Mouse (Mus musculus) heart, postnatal 0 days (tissue): ENCODE results near the gene Acsf3. TPM values are rescaled to one million over a fixed set of nuclear protein-coding genes. Genes with fewer than 3 reads are reported as not detected.

Experiments
- ATAC-seq: fragments of 200-750 bp; cut with Nextera tagmentation; 2 replicates; pipeline ENCODE4 v1.8.0; 2017; ENCODE audit warnings: low read depth, moderate number of reproducible peaks, moderate library complexity; ENCODE audit not compliant: insufficient read depth
- DNase-seq: peaks from one replicate; pipeline ENCODE4 v3.0.0-alpha.2; 2016; ENCODE audit warnings: low spot score
- H3K27ac ChIP-seq: fragments of 300-500 bp; sonication (generic); 2 replicates; pipeline ENCODE4 v1.5.1; 2014; ENCODE audit warnings: low read depth, mild to moderate bottlenecking
- H3K27me3 ChIP-seq: fragments of 300-500 bp; sonication (generic); 2 replicates; pipeline ENCODE4 v1.6.1; 2014; ENCODE audit warnings: low read length, mixed read lengths; ENCODE audit not compliant: control insufficient read depth, insufficient read depth
- H3K36me3 ChIP-seq: fragments of 300-500 bp; sonication (generic); replicated peaks from 2 replicates; pipeline ENCODE4 v1.6.1; 2014; ENCODE audit warnings: low read length, mixed read lengths; ENCODE audit not compliant: control insufficient read depth, insufficient read depth
- H3K4me1 ChIP-seq: fragments of 300-500 bp; sonication (generic); 2 replicates; pipeline ENCODE4 v1.6.1; 2014; ENCODE audit warnings: antibody characterized with exemption; ENCODE audit not compliant: control insufficient read depth, insufficient read depth
- H3K4me2 ChIP-seq: fragments of 300-500 bp; sonication (generic); 2 replicates; pipeline ENCODE4 v1.6.1; 2014; ENCODE audit warnings: low read depth, mild to moderate bottlenecking, low read length, moderate library complexity
- H3K4me3 ChIP-seq: fragments of 300-500 bp; sonication (generic); 2 replicates; pipeline ENCODE4 v1.5.1; 2014; ENCODE audit warnings: low read depth, low read length
- H3K9ac ChIP-seq: fragments of 300-500 bp; sonication (generic); replicated peaks from 2 replicates; pipeline ENCODE4 v1.6.1; 2014; ENCODE audit warnings: low read depth, low read length, mixed read lengths
- H3K9me3 ChIP-seq: fragments of 300-500 bp; sonication (generic); replicated peaks from 2 replicates; pipeline ENCODE4 v1.6.1; 2016; ENCODE audit warnings: low read length; ENCODE audit not compliant: control insufficient read depth
- CTCF ChIP-seq: IDR thresholded peaks from 2 replicates; pipeline ENCODE4 v1.5.1; 2016; ENCODE audit warnings: antibody characterized with exemption, control low read depth, low read depth
- EP300 ChIP-seq: IDR thresholded peaks from 2 replicates; pipeline ENCODE4 v1.6.1; 2016; ENCODE audit warnings: antibody characterized with exemption, low read depth
- WGBS: fragments of 180-500 bp; shearing (Covaris S2); extraction: QIAGEN DNeasy Blood & Tissue Kit; methylation state at CpG from one replicate; pipeline ENCODE4 v1.1.7; 2014; 5-methylcytosine and 5-hydroxymethylcytosine counted together
- polyA plus RNA-seq: library from polyadenylated mRNA; unstranded; fragments of >200 nt; fragmentation: Nextera tagmentation; extraction: Ambion mirVana; gene quantifications from 2 replicates; pipeline ENCODE4 v1.2.1, GENCODE M21; 2015
- total RNA-seq: library from RNA; depleted of rRNA; stranded (reverse); fragments of >200 nt; gene quantifications from 2 replicates; pipeline ENCODE4 v1.2.3, GENCODE M21; 2014; ENCODE audit warnings: low replicate concordance

Gene Acsf3
- total and polyA plus RNA-seq, 2 experiments from 2014 or later, result 17.7 to 19.3 TPM

DNA sequence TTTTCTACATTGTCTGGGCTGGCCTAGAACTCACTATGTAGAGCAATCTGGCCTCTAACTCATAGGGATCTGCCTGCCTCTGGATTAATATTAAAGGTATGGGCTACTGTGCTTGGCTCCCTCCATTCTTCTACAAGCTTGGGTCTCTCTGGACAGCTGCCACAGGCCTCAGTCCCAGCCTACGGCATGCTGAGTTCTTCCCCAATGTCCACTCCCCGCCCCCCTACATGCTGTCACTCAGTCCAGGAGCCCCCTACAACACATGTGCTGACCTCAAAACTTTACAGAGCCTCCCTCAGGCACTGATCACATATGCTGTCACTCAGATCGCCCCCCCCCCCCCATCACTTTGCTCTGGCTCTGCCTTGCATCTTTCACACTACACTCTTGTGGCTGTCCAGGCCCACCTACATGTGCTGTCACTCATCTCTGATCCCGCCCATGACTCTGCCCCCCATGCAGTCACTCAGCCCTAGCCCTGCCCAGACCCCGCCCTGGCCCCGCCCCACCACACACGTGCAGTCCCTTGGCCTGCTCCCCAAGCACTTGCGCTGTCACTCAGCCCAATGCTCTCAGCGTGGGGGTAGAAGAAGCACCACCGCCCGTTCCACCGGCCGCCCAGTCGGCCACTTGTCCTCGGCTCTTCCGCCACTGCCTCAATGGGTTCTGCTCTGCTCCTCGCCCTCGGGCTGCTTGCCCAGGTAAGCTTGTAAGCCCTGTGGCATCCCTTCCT is 72.7 kb downstream of the Acsf3 start, which contains the start of gene Cdh15:
Gene Cdh15 (plus strand): TSS at position 138 of the 733 bp plus-strand sequence.
- 0 out of 2 replicates have a peak, but pooled peaks cover 3% of the 10 kb centered on the region for H3K27me3 ChIP-seq
- no peak for TF ChIP-seq CTCF
- TF ChIP-seq EP300, result no peak
- no peaks in the 10 kb centered on the region for H3K9me3 ChIP-seq
- 13% methylated on average over 18 of the region's 18 CpGs for WGBS
- no peaks in the 10 kb centered on the region for H3K36me3 ChIP-seq
- H3K27ac ChIP-seq, result no peak within 1 kb of the TSS
- no peak within 1 kb of the TSS for H3K4me3 ChIP-seq
- H3K4me2 ChIP-seq, result peak within 1 kb of the TSS; percentile 30; the same call in 1 of the 2 replicates
- ATAC-seq, result peak; percentile 93
- DNase-seq, result peak; percentile 81
- H3K4me1 ChIP-seq, result 0 out of 2 replicates have a peak, but pooled peaks cover 5% of the 10 kb centered on the region
- no peak within 1 kb of the TSS for H3K9ac ChIP-seq

DNA sequence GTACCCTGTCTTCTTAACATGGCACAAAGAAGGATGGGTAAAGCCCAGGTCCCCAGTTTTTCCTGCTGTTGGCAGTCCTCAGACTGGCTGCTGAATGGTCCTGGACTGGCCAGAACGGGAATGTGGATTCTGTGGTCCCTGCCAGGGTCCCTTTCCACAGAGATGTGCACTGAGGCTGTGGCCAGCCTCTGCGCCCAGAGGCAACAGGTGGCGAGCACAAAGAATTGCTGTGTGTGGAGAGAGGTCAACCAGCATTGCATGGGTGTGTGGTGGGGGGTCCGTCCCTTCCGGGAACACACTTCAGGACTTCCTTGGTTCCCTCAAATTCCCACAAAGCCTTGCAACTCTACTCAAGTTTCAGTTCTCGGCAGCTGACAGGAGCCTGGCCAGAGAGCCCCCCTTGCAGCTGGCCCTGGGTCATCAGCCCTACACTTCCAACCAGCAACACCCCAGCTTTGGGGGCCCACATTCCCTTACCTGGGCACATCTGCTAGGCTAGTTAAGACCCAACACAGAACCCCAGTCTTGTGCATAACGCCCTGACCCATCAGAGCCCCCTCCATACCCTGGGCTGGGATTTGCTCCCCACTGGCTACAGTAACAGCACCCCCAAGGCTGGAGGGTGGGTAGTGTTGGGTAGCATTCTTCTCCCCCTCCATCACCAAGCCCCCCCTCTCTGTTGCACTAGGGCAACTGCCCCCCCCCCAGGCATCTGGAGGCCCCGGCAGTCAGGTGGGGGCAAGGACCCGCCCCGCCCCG is 74.0 kb downstream of the Acsf3 start:
- H3K4me2 ChIP-seq, result no peak overlapping the region
- H3K4me1 ChIP-seq, result 0 out of 2 replicates have a peak, but pooled peaks cover 5% of the 10 kb centered on the region
- no peak overlapping the region for H3K4me3 ChIP-seq
- ATAC-seq (no peak), DNase-seq (no peak)
- no peaks in the 10 kb centered on the region for H3K9me3 ChIP-seq
- no peak overlapping the region for H3K27ac ChIP-seq
- WGBS, result 81% methylated on average over 11 of the region's 11 CpGs
- no peak overlapping the region for H3K9ac ChIP-seq
- no peak for TF ChIP-seq CTCF
- TF ChIP-seq EP300, result no peak
- H3K27me3 ChIP-seq, result 0 out of 2 replicates have a peak, but pooled peaks cover 3% of the 10 kb centered on the region
- no peaks in the 10 kb centered on the region for H3K36me3 ChIP-seq

- DNase-seq, result no peak
- H3K4me1 ChIP-seq, result 0 out of 2 replicates have a peak, but pooled peaks cover 5% of the 10 kb centered on the region
- no peak overlapping the region for H3K27ac ChIP-seq
- no peaks in the 10 kb centered on the region for H3K36me3 ChIP-seq
- no peak overlapping the region for H3K9ac ChIP-seq
- no peak for TF ChIP-seq CTCF
- TF ChIP-seq EP300, result no peak
- H3K4me3 ChIP-seq, result no peak overlapping the region
- H3K27me3 ChIP-seq, result 0 out of 2 replicates have a peak, but pooled peaks cover 3% of the 10 kb centered on the region
- ATAC-seq, result no peak
- 70% methylated on average over 3 of the region's 3 CpGs for WGBS
- H3K4me2 ChIP-seq, result no peak overlapping the region
- H3K9me3 ChIP-seq, result no peaks in the 10 kb centered on the region
Measured at GRCm38 (mm10) chr8:122850641-122851240, 75.5 kb downstream of the Acsf3 start.

DNA sequence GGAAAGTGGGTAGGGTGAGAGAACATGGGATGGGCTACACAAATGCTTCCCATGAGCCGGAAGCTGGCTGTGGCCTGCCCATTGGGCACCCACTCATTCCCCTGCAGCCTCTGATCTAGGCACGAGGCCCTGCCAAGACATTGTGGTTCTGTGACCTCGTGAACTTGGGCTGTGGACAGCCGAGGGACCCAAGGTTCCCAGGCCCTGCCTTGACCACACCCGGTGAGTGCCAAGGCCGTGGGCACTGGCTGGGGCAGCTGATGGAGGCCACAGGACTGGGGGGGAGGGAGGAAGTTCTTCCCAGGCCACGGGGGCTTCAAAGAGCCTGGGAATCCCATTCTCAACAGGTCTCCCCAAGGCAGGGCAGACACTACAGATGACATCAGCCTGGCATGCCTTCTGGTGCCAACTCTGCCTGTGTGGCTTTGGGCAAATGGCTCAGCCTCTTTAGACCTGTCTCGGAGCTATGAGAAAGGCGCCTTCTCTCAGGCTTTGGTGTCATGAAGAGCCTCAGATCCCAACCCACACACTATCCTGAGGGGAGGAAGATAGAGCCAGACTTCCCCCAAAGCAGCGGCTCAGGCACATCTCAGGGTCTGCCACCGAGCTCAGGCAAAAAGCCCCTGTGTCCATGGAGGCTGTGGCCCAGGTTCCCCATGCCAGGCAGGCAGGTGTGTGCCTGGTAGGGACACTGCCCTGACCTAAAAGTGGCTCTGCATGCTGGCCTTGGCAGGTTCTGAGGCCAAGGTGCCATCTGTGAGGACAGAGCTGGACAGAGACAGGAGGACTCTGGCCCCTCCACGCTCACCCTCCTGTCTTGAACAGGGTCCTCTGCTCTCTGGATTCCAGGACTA is 76.6 kb downstream of the Acsf3 start:
- 75% methylated on average over 12 of the region's 12 CpGs for WGBS
- Histone ChIP-seq H3K27ac (no peak overlapping the region), H3K9me3 (no peaks in the 10 kb centered on the region), H3K4me1 (0 out of 2 replicates have a peak, but pooled peaks cover 5% of the 10 kb centered on the region), H3K36me3 (no peaks in the 10 kb centered on the region), H3K4me3 (no peak overlapping the region), H3K27me3 (no peaks in the 10 kb centered on the region), H3K4me2 (no peak overlapping the region), H3K9ac (no peak overlapping the region)
- ATAC-seq, result no peak
- DNase-seq, result no peak
- TF ChIP-seq EP300, result no peak
- no peak for TF ChIP-seq CTCF

GRCm38 (mm10) chr8:122852546-122852905 is 77.2 kb downstream of the Acsf3 start:
- no peak overlapping the region for H3K4me3 ChIP-seq
- 0 out of 2 replicates have a peak, but pooled peaks cover 3% of the 10 kb centered on the region for H3K27me3 ChIP-seq
- no peaks in the 10 kb centered on the region for H3K36me3 ChIP-seq
- H3K4me2 ChIP-seq, result no peak overlapping the region
- DNase-seq (no peak), ATAC-seq (no peak)
- H3K9me3 ChIP-seq, result no peaks in the 10 kb centered on the region
- H3K4me1 ChIP-seq, result 0 out of 2 replicates have a peak, but pooled peaks cover 5% of the 10 kb centered on the region
- 78% methylated on average over 1 of the region's 1 CpGs for WGBS
- TF ChIP-seq EP300 (no peak), CTCF (no peak)
- H3K9ac ChIP-seq, result no peak overlapping the region
- no peak overlapping the region for H3K27ac ChIP-seq
